Mouse (Mus musculus): ENCODE measurements at regions not wholly inside any gene's neighbourhood (a gene's known extent, or its start where the extent isn't known, plus 50 kb on each side); places are given as distances from the start of the nearest gene placed in this dataset.
A peak's percentile ranks its signal among the peaks of the same experiment; 100 is the strongest.

GRCm38 (mm10) chr3:104343096-104343495, 122.9 kb upstream of the Magi3 start:
- WGBS, result 89% methylated on average over 2 of the region's 2 CpGs
- H3K9me3 ChIP-seq (ENCODE audit: control insufficient read depth, low read length), result no peaks in the 10 kb centered on the region; the same call in 1 of the 2 replicates
- no peaks in the 10 kb centered on the region for H3K4me1 ChIP-seq (replicated peaks; ENCODE audit: control insufficient read depth, insufficient read depth, low read length)
- no peaks in the 10 kb centered on the region for H3K36me3 ChIP-seq (ENCODE audit: control insufficient read depth, insufficient read depth, low read length)
- no peak overlapping the region for H3K4me2 ChIP-seq (ENCODE audit: low read depth, low read length, severe bottlenecking)
- ATAC-seq (replicated peaks; ENCODE audit: low FRiP score) (no peak), DNase-seq (ENCODE audit: low spot score) (no peak)
- H3K27me3 ChIP-seq (ENCODE audit: control insufficient read depth, insufficient read depth, low read length), result no peaks in the 10 kb centered on the region
- no peak overlapping the region for H3K9ac ChIP-seq (ENCODE audit: low read length)
- no peak overlapping the region for H3K4me3 ChIP-seq (ENCODE audit: low read depth, low read length)
- H3K27ac ChIP-seq (ENCODE audit: low read depth, low read length), result no peak overlapping the region

GRCm38 (mm10) chr3:104342220-104342619, 122.0 kb upstream of the Magi3 start:
- 85% methylated on average over 6 of the region's 6 CpGs for WGBS
- no peaks in the 10 kb centered on the region for H3K4me1 ChIP-seq (replicated peaks; ENCODE audit: control insufficient read depth, insufficient read depth, low read length)
- no peak overlapping the region for H3K9ac ChIP-seq (ENCODE audit: low read length)
- H3K27ac ChIP-seq (ENCODE audit: low read depth, low read length), result no peak overlapping the region
- H3K27me3 ChIP-seq (ENCODE audit: control insufficient read depth, insufficient read depth, low read length), result no peaks in the 10 kb centered on the region
- no peaks in the 10 kb centered on the region; the same call in 1 of the 2 replicates for H3K9me3 ChIP-seq (ENCODE audit: control insufficient read depth, low read length)
- no peak overlapping the region for H3K4me2 ChIP-seq (ENCODE audit: low read depth, low read length, severe bottlenecking)
- DNase-seq (ENCODE audit: low spot score) (no peak), ATAC-seq (replicated peaks; ENCODE audit: low FRiP score) (no peak)
- H3K4me3 ChIP-seq (ENCODE audit: low read depth, low read length), result no peak overlapping the region
- no peaks in the 10 kb centered on the region for H3K36me3 ChIP-seq (ENCODE audit: control insufficient read depth, insufficient read depth, low read length)

- H3K9me3 ChIP-seq (ENCODE audit: control insufficient read depth, low read length), result no peaks in the 10 kb centered on the region; the same call in 1 of the 2 replicates
- ATAC-seq (replicated peaks; ENCODE audit: low FRiP score) (no peak), DNase-seq (ENCODE audit: low spot score) (no peak)
- H3K4me2 ChIP-seq (ENCODE audit: low read depth, low read length, severe bottlenecking), result no peak overlapping the region
- no peak overlapping the region for H3K9ac ChIP-seq (ENCODE audit: low read length)
- H3K27ac ChIP-seq (ENCODE audit: low read depth, low read length), result no peak overlapping the region
- no peaks in the 10 kb centered on the region for H3K36me3 ChIP-seq (ENCODE audit: control insufficient read depth, insufficient read depth, low read length)
- H3K27me3 ChIP-seq (ENCODE audit: control insufficient read depth, insufficient read depth, low read length), result no peaks in the 10 kb centered on the region
- no peak overlapping the region for H3K4me3 ChIP-seq (ENCODE audit: low read depth, low read length)
- 77% methylated on average over 2 of the region's 2 CpGs for WGBS
- no peaks in the 10 kb centered on the region for H3K4me1 ChIP-seq (replicated peaks; ENCODE audit: control insufficient read depth, insufficient read depth, low read length)
Measured at GRCm38 (mm10) chr3:104340331-104340730, 120.2 kb upstream of the Magi3 start.

GRCm38 (mm10) chr3:104336867-104337266, 116.7 kb upstream of the Magi3 start:
- no peak overlapping the region for H3K4me3 ChIP-seq (ENCODE audit: low read depth, low read length)
- no peak overlapping the region for H3K4me2 ChIP-seq (ENCODE audit: low read depth, low read length, severe bottlenecking)
- 60% methylated on average over 5 of the region's 5 CpGs for WGBS
- no peaks in the 10 kb centered on the region for H3K4me1 ChIP-seq (replicated peaks; ENCODE audit: control insufficient read depth, insufficient read depth, low read length)
- 0 out of 2 replicates have a peak, but pooled peaks have one; percentile 21 for ATAC-seq (replicated peaks; ENCODE audit: low FRiP score)
- H3K9me3 ChIP-seq (ENCODE audit: control insufficient read depth, low read length), result no peaks in the 10 kb centered on the region; the same call in 1 of the 2 replicates
- H3K9ac ChIP-seq (ENCODE audit: low read length), result no peak overlapping the region
- no peak overlapping the region for H3K27ac ChIP-seq (ENCODE audit: low read depth, low read length)
- no peaks in the 10 kb centered on the region for H3K36me3 ChIP-seq (ENCODE audit: control insufficient read depth, insufficient read depth, low read length)
- H3K27me3 ChIP-seq (ENCODE audit: control insufficient read depth, insufficient read depth, low read length), result no peaks in the 10 kb centered on the region
- no peak for DNase-seq (ENCODE audit: low spot score)

GRCm38 (mm10) chr3:104336308-104336707, 116.1 kb upstream of the Magi3 start:
- Histone ChIP-seq H3K9me3 (ENCODE audit: control insufficient read depth, low read length) (no peaks in the 10 kb centered on the region; the same call in 1 of the 2 replicates), H3K27me3 (ENCODE audit: control insufficient read depth, insufficient read depth, low read length) (no peaks in the 10 kb centered on the region), H3K27ac (ENCODE audit: low read depth, low read length) (no peak overlapping the region), H3K36me3 (ENCODE audit: control insufficient read depth, insufficient read depth, low read length) (no peaks in the 10 kb centered on the region), H3K4me2 (ENCODE audit: low read depth, low read length, severe bottlenecking) (no peak overlapping the region), H3K9ac (ENCODE audit: low read length) (no peak overlapping the region), H3K4me1 (replicated peaks; ENCODE audit: control insufficient read depth, insufficient read depth, low read length) (no peaks in the 10 kb centered on the region), H3K4me3 (ENCODE audit: low read depth, low read length) (no peak overlapping the region)
- DNase-seq (ENCODE audit: low spot score), result no peak
- ATAC-seq (replicated peaks; ENCODE audit: low FRiP score), result no peak
- WGBS, result 76% methylated on average over 4 of the region's 4 CpGs

- no peak for ATAC-seq (replicated peaks; ENCODE audit: low FRiP score)
- Histone ChIP-seq H3K9ac (ENCODE audit: low read length) (no peak overlapping the region), H3K9me3 (ENCODE audit: control insufficient read depth, low read length) (no peaks in the 10 kb centered on the region; the same call in 1 of the 2 replicates), H3K4me3 (ENCODE audit: low read depth, low read length) (no peak overlapping the region), H3K27ac (ENCODE audit: low read depth, low read length) (no peak overlapping the region), H3K4me2 (ENCODE audit: low read depth, low read length, severe bottlenecking) (no peak overlapping the region), H3K27me3 (ENCODE audit: control insufficient read depth, insufficient read depth, low read length) (no peaks in the 10 kb centered on the region), H3K36me3 (ENCODE audit: control insufficient read depth, insufficient read depth, low read length) (no peaks in the 10 kb centered on the region), H3K4me1 (replicated peaks; ENCODE audit: control insufficient read depth, insufficient read depth, low read length) (no peaks in the 10 kb centered on the region)
- 88% methylated on average over 7 of the region's 7 CpGs for WGBS
- DNase-seq (ENCODE audit: low spot score), result no peak
Measured at GRCm38 (mm10) chr3:104334760-104335159, 114.6 kb upstream of the Magi3 start.

- Histone ChIP-seq H3K9ac (ENCODE audit: low read length) (no peak overlapping the region), H3K27ac (ENCODE audit: low read depth, low read length) (no peak overlapping the region), H3K9me3 (ENCODE audit: control insufficient read depth, low read length) (no peaks in the 10 kb centered on the region), H3K27me3 (ENCODE audit: control insufficient read depth, insufficient read depth, low read length) (no peaks in the 10 kb centered on the region), H3K4me2 (ENCODE audit: low read depth, low read length, severe bottlenecking) (no peak overlapping the region), H3K4me3 (ENCODE audit: low read depth, low read length) (no peak overlapping the region), H3K36me3 (ENCODE audit: control insufficient read depth, insufficient read depth, low read length) (no peaks in the 10 kb centered on the region), H3K4me1 (replicated peaks; ENCODE audit: control insufficient read depth, insufficient read depth, low read length) (no peaks in the 10 kb centered on the region)
- WGBS, result 76% methylated on average over 10 of the region's 10 CpGs
- no peak for DNase-seq (ENCODE audit: low spot score)
- no peak for ATAC-seq (replicated peaks; ENCODE audit: low FRiP score)
Measured at GRCm38 (mm10) chr3:104333345-104333744, 113.2 kb upstream of the Magi3 start.

- WGBS, result 89% methylated on average over 6 of the region's 6 CpGs
- ATAC-seq (replicated peaks; ENCODE audit: low FRiP score), result no peak
- no peaks in the 10 kb centered on the region for H3K27me3 ChIP-seq (ENCODE audit: control insufficient read depth, insufficient read depth, low read length)
Measured at GRCm38 (mm10) chr3:104330646-104331045, 110.5 kb upstream of the Magi3 start.

GRCm38 (mm10) chr3:104327829-104328228, 107.7 kb upstream of the Magi3 start:
- WGBS, result 89% methylated on average over 1 of the region's 1 CpGs
- H3K36me3 ChIP-seq (ENCODE audit: control insufficient read depth, insufficient read depth, low read length), result no peaks in the 10 kb centered on the region
- H3K27me3 ChIP-seq (ENCODE audit: control insufficient read depth, insufficient read depth, low read length), result no peaks in the 10 kb centered on the region
- DNase-seq (ENCODE audit: low spot score) (no peak), ATAC-seq (replicated peaks; ENCODE audit: low FRiP score) (no peak)
- no peak overlapping the region for H3K4me3 ChIP-seq (ENCODE audit: low read depth, low read length)
- no peak overlapping the region for H3K27ac ChIP-seq (ENCODE audit: low read depth, low read length)
- H3K9ac ChIP-seq (ENCODE audit: low read length), result no peak overlapping the region
- no peak overlapping the region for H3K4me2 ChIP-seq (ENCODE audit: low read depth, low read length, severe bottlenecking)
- no peaks in the 10 kb centered on the region for H3K9me3 ChIP-seq (ENCODE audit: control insufficient read depth, low read length)
- H3K4me1 ChIP-seq (replicated peaks; ENCODE audit: control insufficient read depth, insufficient read depth, low read length), result no peaks in the 10 kb centered on the region

More at GRCm38 (mm10) chr3:104330646-104331045, 110.5 kb upstream of the Magi3 start:
- no peak overlapping the region for H3K9ac ChIP-seq (ENCODE audit: low read length)
- no peak for DNase-seq (ENCODE audit: low spot score)
- no peak overlapping the region for H3K27ac ChIP-seq (ENCODE audit: low read depth, low read length)
- H3K4me1 ChIP-seq (replicated peaks; ENCODE audit: control insufficient read depth, insufficient read depth, low read length), result no peaks in the 10 kb centered on the region
- no peaks in the 10 kb centered on the region for H3K9me3 ChIP-seq (ENCODE audit: control insufficient read depth, low read length)
- H3K36me3 ChIP-seq (ENCODE audit: control insufficient read depth, insufficient read depth, low read length), result no peaks in the 10 kb centered on the region
- H3K4me3 ChIP-seq (ENCODE audit: low read depth, low read length), result no peak overlapping the region
- H3K4me2 ChIP-seq (ENCODE audit: low read depth, low read length, severe bottlenecking), result no peak overlapping the region
